Mouse (Mus musculus) brain, embryonic 14.5 days (tissue): ENCODE data around the gene Car9. TPM values are rescaled to one million over a fixed set of nuclear protein-coding genes. Genes with fewer than 3 reads are reported as not detected.
A peak's percentile ranks its signal among the peaks of the same experiment; 100 is the strongest.
"Not testable (repeated sequence)": the region's sequence is repeated elsewhere in the genome, so short reads cannot be mapped to it uniquely, and the experiment has no call there.

Experiments used
- DNase-seq: peaks from one replicate; pipeline ENCODE4 v3.0.0-alpha.2; 2011; ENCODE audit warnings: low read depth
- CTCF ChIP-seq: fragments of 200-500 bp; IDR thresholded peaks from 2 replicates; pipeline ENCODE4 v1.5.1; 2012; ENCODE audit warnings: inconsistent platforms, mild to moderate bottlenecking, moderate library complexity, borderline replicate concordance; ENCODE audit not compliant: insufficient read depth, insufficient read length; ENCODE audit errors: extremely low read depth
- POLR2A ChIP-seq: fragments of 200-500 bp; IDR thresholded peaks from 2 replicates; pipeline ENCODE4 v1.6.1; 2012; ENCODE audit warnings: mild to moderate bottlenecking, inconsistent platforms, borderline replicate concordance; ENCODE audit not compliant: poor library complexity, insufficient read depth, insufficient read length, severe bottlenecking; ENCODE audit errors: extremely low read depth
- polyA plus RNA-seq: library from polyadenylated mRNA; depleted of rRNA; stranded (reverse); fragments of >200 nt; gene quantifications from 2 replicates; pipeline ENCODE4 v1.2.3, GENCODE M21; 2012

Car9 gene
- polyA plus RNA-seq, 1 experiment = 0.14 TPM

DNA sequence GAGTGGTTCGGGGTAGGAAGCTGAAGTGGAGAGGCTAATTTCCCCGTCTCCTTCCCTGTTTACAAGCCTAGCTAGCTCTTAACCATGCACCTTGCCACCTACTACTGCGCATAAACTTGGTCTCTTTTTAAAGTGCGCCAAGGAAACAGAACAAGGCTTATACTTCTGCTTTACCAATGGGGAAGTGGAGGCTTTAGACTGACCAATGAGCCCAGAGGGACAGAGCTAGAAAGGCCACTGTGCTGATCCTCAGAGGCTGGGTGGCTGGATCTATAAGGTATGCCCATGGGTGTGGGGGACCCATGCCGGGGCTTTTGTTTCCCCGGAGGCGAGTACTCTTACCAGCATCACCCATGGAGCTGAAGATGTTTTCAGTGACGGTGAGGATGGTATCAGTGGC is 40.4 kb downstream of the Car9 start:
- TF ChIP-seq POLR2A = no peak
- no peak for TF ChIP-seq CTCF
- DNase-seq = no peak

DNA sequence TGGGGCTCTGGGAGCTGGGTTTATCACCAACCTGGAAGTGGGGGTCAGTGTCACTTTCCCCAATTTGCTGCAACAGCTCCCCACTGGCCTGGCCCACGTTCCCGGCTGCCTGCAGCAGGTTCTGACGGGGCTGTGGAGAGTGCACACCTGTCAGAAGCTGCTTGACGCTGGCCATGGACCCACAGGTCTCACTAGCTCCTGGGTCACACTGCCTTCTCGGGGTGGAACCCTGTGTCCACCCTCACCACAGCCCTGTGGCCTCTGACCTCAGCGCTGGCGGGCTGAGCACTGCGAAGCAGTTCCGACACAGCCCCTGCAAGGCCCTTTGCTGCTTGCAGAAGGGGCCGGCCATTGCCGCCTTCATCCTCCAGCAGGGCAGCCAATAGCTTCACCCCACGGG is 42.3 kb downstream of the Car9 start:
- TF ChIP-seq POLR2A = no peak
- no peak for TF ChIP-seq CTCF
- DNase-seq = no peak

DNA sequence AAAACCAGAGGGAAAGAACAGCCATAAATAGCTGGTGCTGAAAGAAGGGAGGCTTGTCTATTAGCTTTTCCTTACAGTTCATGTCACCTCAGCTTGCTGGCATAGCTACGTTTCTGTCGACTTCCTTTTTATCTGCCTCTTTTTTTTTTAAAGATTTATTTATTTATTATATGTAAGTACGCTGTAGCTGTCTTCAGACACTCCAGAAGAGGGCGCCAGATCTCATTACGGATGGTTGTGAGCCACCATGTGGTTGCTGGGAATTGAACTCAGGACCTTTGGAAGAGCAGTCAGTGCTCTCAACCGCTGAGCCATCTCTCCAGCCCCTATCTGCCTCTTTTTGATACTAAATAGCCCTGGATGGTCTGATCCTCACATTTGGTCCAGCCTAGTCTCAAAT is 45.1 kb downstream of the Car9 start:
- not testable (repeated sequence) for DNase-seq

DNA sequence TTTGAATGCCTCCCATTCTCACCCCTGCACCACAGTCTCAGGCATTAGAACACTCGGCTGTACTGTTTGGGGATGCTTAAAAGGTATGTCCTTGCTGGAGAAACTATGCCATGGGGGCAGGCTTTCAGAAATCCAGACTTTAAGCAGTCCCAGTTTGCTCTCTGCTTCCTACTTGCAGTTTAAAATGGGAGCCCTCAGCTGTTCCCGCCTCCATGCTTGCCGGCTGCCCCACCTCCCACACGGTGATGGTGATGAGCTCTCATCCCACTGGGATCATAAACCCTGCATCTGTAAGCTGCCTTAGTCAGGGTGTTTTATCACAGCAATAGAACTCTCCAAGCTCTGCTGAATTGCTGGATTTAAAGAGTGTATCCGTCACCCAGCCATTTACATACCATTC is 45.7 kb downstream of the Car9 start:
- DNase-seq = no peak
- no peak for TF ChIP-seq POLR2A
- TF ChIP-seq CTCF = no peak

DNA sequence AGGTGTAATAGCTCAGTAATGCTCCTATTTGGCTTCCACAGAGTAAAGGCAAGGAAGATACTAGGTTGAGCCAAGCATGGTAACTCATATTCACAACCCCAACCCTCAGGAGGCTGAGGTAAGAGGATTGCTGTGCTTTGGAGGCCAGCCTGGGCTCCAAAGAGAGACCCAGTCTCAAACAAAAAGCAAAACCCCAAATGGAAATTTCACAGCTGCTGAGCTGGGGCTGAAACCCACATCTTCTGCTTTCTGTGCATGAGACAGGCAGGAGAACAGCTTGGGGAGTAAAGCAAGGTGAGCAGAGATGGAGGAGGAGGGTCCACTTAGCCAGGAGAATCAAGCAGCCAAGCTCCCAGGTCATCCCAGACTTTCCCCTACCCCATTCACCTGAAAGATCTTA is 47.1 kb downstream of the Car9 start:
- no peak for TF ChIP-seq POLR2A
- TF ChIP-seq CTCF = no peak
- no peak for DNase-seq

DNA sequence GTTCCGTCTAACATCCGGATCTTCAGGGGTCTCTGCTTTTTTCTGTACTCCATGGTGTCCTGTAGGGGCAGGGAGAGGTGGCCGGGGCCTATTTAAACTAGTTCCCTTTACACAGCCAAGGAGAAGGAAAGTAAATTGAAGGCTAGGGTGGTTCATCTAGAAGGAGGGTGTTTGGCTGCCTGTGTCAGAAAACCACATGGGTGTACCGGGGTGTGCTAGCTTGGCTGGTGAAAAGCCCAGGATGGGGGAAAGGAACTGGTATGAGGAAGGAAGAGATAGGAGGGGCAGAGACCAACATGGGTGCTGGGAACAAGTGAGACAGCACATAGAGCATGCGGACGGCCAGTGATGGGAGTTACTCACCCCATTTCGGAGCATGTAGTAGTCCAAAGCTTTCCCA is 49.2 kb downstream of the Car9 start:
- no peak for DNase-seq
- TF ChIP-seq POLR2A (no peak), CTCF (no peak)

DNA sequence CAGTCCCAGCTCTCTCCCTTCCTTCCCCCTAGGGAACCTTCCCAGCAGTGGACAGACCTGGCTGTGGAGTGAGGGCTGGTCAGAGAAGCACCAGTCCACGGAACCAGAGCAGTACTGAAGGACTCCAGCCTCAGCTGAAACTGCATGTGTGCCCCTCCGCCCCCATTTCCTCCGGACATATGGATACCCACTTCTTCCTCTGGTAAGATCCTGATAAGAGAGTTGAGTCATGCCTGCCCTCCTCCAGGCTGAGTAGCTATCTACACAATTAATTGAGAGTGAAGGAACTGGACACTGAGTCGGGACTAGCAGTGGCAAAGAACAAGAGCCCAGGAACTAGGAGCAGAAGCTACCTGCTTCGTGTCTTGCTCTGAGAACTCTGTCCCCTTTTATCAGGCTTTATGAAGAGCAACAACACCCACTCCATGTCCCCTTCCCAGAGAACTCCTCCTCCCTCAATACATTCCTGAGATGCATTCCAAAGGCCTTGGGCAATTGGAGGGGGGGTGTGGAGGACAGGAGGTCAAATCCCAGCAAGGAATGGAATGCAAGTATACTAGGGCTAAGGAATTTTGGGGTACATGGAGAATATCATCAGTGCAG is 51.4 kb downstream of the Car9 start:
- TF ChIP-seq CTCF (no peak), POLR2A (no peak)
- DNase-seq = no peak

DNA sequence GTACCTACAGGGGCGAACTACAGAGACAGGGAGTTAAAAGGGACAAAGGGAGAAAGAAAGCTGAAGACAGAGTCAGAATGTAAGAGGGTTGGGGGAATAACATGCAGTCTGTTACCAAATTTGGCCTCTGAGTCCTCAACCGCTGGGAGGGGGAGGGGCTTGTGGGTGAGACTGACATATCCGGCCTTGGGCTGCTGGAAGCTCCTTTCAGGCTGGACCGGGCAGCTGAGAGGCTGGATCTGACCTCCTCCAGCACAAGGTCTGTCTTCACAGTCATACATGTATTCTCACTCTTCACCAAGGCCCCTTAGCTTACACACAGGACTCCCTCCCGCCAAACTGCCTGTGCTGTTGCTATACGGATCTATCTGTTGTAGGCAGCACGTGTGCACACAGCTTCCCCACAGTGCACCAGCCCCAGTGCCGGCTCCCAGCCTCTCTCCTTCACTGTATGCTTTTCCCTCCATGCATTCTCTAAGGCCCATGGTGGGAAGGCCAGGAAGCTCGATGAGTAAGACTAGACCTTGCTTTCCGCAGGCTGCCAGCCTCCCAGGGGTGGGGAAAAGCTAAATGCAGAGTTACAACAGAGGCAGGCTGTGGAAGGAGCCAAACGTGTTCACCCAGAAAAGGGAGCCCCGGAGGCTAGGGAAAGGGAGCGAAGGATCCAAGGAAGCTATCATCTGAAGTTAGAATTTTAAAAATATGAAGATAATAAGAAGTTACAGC is 52.0 kb downstream of the Car9 start:
- peak; percentile 15 for DNase-seq

DNA sequence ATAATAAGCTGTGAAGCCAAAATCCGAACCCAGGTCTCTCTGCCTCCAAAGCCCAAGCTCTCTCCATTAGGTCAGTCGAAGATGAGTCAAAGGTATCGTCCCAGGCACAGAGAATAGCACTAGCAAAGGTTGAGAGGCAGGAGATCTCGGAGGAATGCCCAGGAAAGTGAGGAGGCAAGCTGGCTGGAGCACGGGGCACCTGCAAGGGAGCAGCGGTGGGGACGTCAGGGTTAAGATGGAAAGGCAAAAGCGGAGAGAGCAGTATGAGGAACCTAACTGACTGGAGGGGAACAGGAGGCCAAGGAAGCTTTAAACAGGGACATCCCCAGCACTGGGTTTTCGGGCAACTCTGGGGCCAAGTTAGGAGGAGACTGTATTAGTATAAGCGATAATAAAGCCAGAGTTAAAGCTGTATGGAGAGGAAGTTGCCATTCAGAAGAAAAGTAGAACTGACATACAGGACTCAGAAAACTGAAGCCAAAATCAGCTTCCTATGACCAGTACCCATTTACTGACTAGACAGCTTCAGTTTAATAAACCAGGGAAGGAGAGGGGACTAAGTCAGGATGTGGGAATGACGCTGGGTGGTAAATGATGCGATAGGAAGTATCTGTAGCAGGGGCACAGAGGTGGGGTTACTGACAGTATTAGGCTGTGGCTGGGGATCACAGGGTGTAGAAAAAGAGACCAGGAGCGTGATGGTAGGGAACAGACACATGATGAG is 52.9 kb downstream of the Car9 start:
- no peak for DNase-seq
- no peak for TF ChIP-seq POLR2A
- TF ChIP-seq CTCF = no peak

More for the DNA sequence above, 52.0 kb downstream of the Car9 start:
- no peak for TF ChIP-seq POLR2A
- TF ChIP-seq CTCF = no peak

DNA sequence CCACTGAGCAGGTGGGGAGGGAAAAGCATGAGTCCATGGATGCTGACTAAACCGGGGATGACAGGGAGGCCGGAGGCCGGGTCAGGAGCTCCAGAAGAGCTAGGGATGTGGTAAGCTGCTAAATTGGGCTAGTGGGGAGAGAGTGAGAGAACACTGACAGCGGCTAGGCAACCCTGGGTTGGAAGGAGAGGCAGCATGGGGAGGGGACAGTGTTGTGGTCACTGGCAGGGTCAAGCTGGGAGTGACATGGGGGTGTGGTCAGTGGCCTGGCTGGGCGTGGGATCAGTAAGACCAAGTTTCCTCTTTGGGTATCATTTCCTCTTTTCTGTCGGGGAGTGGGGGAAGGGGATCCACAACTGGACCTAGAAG is 53.5 kb downstream of the Car9 start:
- TF ChIP-seq POLR2A (no peak), CTCF (no peak)
- DNase-seq = no peak

DNA sequence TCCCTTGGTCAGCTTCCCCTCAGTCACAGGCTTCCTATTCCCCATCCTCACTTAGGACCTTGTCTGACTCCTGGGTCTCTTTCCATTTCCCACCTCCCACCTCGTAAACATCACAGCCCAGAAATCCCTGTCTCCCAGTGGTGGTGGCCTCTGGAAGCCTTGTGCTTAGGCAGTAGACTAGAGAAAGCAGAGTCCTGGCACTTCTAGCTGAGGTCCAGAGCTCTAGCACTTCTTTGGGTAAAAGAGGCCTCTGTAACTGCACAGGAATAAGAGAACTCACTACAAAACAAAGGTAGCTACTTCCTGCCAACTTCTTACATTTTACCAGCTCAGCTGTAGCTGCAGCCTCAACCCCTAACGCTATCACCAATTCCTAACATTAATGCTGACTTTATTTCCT is 54.2 kb downstream of the Car9 start:
- TF ChIP-seq CTCF = no peak
- TF ChIP-seq POLR2A = no peak
- DNase-seq = no peak
